Mouse (Mus musculus): ENCODE results near the gene Zdhhc6. TPM values are rescaled to one million over a fixed set of nuclear protein-coding genes. Genes with fewer than 3 reads are reported as not detected.

Gene Zdhhc6
- polyA plus RNA-seq, 1 experiment from 2014 or later = 96.2 TPM

DNA sequence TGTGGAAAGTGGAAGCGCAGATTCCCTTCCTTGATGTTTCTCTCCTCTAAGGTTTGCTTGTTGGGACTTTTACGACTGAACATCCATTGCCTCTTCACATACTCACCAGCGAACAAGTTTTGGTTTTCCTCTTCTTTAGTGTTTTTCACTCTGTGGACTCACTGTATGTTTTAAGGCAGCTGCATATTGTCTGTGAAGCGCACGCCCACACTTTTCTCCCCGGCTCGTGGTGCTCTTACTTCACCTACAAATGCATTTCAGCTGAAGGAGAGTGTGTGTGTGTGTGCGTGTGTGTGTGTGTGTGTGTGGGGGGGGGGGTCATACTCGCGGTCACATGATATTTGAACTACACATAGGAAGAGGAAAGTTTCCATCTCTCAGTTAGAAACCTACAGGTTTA lies 21.8 kb upstream of the Zdhhc6 start:
- WGBS = 73% methylated on average over 10 of the region's 10 CpGs
- Histone ChIP-seq H3K27me3 (ENCODE audit: control insufficient read depth, insufficient read depth, low read length) (no peaks in the 10 kb centered on the region), H3K36me3 (ENCODE audit: control insufficient read depth, insufficient read depth, low read length) (no peaks in the 10 kb centered on the region), H3K9me3 (ENCODE audit: control insufficient read depth, low read depth, low read length) (no peaks in the 10 kb centered on the region), H3K27ac (ENCODE audit: low read length) (no peak overlapping the region), H3K4me3 (ENCODE audit: low read depth, low read length) (no peak overlapping the region), H3K4me1 (ENCODE audit: control insufficient read depth, insufficient read depth, low read length) (0 out of 2 replicates have a peak, but pooled peaks cover 8% of the 10 kb centered on the region), H3K4me2 (replicated peaks; ENCODE audit: low read depth, low read length) (no peak overlapping the region), H3K9ac (replicated peaks; ENCODE audit: low read depth, low read length) (no peak overlapping the region)
- no peak for ATAC-seq (ENCODE audit: insufficient number of reproducible peaks, insufficient read depth, low FRiP score, low read depth)

DNA sequence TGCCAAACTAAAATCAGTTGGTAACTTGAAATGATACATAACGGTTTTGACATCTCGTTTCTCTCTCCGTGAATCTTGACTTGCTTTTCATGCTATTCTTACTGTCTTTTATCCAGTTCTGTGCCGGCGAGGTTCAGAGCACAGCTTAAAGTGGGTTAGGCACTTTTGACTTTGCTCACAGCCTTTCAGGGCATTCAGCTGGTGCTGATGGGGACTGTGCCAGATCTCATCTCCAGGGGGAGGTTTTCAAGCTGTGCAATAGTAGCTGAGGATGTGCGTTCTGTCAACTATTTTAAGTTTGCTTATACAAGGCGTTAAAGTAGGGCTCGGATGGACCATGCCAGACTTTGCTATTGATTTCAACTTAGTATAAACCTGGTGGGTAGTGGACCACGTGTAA lies 21.2 kb upstream of the Zdhhc6 start:
- H3K4me2 ChIP-seq (replicated peaks; ENCODE audit: low read depth, low read length) = no peak overlapping the region
- H3K4me3 ChIP-seq (ENCODE audit: low read depth, low read length) = no peak overlapping the region
- no peak for ATAC-seq (ENCODE audit: insufficient number of reproducible peaks, insufficient read depth, low FRiP score, low read depth)
- no peak overlapping the region for H3K9ac ChIP-seq (replicated peaks; ENCODE audit: low read depth, low read length)
- H3K36me3 ChIP-seq (ENCODE audit: control insufficient read depth, insufficient read depth, low read length) = no peaks in the 10 kb centered on the region
- 73% methylated on average over 9 of the region's 9 CpGs for WGBS
- H3K27me3 ChIP-seq (ENCODE audit: control insufficient read depth, insufficient read depth, low read length) = no peaks in the 10 kb centered on the region
- H3K4me1 ChIP-seq (ENCODE audit: control insufficient read depth, insufficient read depth, low read length) = 0 out of 2 replicates have a peak, but pooled peaks cover 4% of the 10 kb centered on the region
- no peaks in the 10 kb centered on the region for H3K9me3 ChIP-seq (ENCODE audit: control insufficient read depth, low read depth, low read length)
- H3K27ac ChIP-seq (ENCODE audit: low read length) = no peak overlapping the region

DNA sequence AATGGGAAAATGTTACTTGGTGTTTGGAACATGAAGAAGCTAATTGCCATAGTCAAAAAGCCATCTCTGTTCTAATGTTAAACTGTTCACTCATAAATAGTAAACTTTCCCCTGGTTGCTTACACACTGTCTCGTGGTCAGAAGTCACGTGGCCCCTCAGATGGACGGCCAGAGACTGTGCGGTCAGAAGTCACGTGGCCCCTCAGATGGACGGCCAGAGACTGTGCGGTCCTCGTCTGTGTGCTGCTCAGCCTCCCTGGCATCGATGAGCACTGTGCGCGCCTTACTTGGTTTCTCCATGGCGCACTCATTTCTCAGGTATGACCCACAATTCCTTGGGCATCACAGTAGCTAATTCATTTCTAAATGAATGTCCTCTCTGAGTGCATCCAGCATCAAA lies 20.6 kb upstream of the Zdhhc6 start:
- ATAC-seq (ENCODE audit: insufficient number of reproducible peaks, insufficient read depth, low FRiP score, low read depth) = no peak
- Histone ChIP-seq H3K9ac (replicated peaks; ENCODE audit: low read depth, low read length) (no peak overlapping the region), H3K36me3 (ENCODE audit: control insufficient read depth, insufficient read depth, low read length) (no peaks in the 10 kb centered on the region), H3K4me3 (ENCODE audit: low read depth, low read length) (no peak overlapping the region), H3K27me3 (ENCODE audit: control insufficient read depth, insufficient read depth, low read length) (no peaks in the 10 kb centered on the region), H3K4me2 (replicated peaks; ENCODE audit: low read depth, low read length) (no peak overlapping the region), H3K4me1 (ENCODE audit: control insufficient read depth, insufficient read depth, low read length) (0 out of 2 replicates have a peak, but pooled peaks cover 4% of the 10 kb centered on the region), H3K27ac (ENCODE audit: low read length) (no peak overlapping the region), H3K9me3 (ENCODE audit: control insufficient read depth, low read depth, low read length) (no peaks in the 10 kb centered on the region)
- WGBS = 76% methylated on average over 12 of the region's 12 CpGs

DNA sequence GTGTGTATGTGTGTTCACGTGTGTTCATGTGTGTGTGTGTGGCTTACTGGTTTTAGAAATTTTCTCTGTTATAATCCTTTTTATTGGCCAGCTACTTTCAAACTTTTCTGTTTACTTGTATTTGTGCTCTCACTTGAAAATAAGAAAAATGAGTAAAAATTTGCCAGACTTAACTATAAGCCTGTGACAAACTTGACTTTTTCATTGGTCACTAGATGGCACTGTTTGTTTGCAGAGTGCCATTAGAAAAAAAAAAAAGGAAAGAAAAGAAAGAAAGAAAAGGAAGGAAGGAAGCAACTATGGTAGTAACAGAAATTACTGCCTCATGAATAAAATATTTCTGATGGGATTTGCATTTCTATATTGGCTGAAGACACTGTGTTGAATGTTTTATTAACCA lies 20.0 kb upstream of the Zdhhc6 start:
- Histone ChIP-seq H3K9me3 (ENCODE audit: control insufficient read depth, low read depth, low read length) (no peaks in the 10 kb centered on the region), H3K27me3 (ENCODE audit: control insufficient read depth, insufficient read depth, low read length) (no peaks in the 10 kb centered on the region), H3K4me2 (replicated peaks; ENCODE audit: low read depth, low read length) (no peak overlapping the region), H3K9ac (replicated peaks; ENCODE audit: low read depth, low read length) (no peak overlapping the region), H3K36me3 (ENCODE audit: control insufficient read depth, insufficient read depth, low read length) (no peaks in the 10 kb centered on the region), H3K4me3 (ENCODE audit: low read depth, low read length) (no peak overlapping the region), H3K4me1 (ENCODE audit: control insufficient read depth, insufficient read depth, low read length) (0 out of 2 replicates have a peak, but pooled peaks cover 4% of the 10 kb centered on the region), H3K27ac (ENCODE audit: low read length) (no peak overlapping the region)
- 97% methylated on average over 1 of the region's 1 CpGs for WGBS
- no peak for ATAC-seq (ENCODE audit: insufficient number of reproducible peaks, insufficient read depth, low FRiP score, low read depth)

DNA sequence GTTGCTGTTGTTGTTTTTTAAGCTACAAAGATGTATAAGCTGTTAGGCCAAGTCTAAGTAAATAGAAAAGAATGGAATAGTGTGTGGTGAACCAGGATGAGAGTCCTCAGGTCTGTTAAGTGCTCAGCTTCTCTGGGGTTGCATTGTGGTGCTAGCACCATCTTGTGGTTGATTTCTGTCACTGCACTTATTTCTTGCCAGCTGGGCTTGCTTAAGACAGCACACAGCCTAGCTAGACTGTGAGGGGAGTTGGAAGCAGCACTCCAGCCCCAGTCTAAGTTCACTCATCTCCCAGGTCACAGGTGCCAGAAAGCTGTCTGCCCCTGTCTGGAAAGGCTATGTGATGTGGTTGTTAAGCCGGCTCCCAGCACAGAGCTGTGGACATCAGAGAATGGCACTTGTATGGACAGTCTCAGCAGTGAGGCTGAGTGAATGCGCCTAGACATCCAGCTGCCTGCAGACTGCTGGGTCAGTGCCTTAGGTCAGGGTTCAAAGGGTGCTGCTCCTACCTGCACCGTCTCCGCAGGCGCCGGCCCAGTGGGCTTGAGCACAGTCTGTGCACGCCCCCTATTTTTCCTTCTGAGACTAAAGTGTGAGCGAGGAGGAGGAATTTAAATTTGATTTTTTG lies 16.9 kb upstream of the Zdhhc6 start:
- 0 out of 2 replicates have a peak, but pooled peaks cover 4% of the 10 kb centered on the region for H3K4me1 ChIP-seq (ENCODE audit: control insufficient read depth, insufficient read depth, low read length)
- H3K27ac ChIP-seq (ENCODE audit: low read length) = no peak overlapping the region
- H3K4me3 ChIP-seq (ENCODE audit: low read depth, low read length) = no peak overlapping the region
- H3K9me3 ChIP-seq (ENCODE audit: control insufficient read depth, low read depth, low read length) = no peaks in the 10 kb centered on the region
- no peaks in the 10 kb centered on the region for H3K27me3 ChIP-seq (ENCODE audit: control insufficient read depth, insufficient read depth, low read length)
- no peak overlapping the region for H3K4me2 ChIP-seq (replicated peaks; ENCODE audit: low read depth, low read length)
- 87% methylated on average over 8 of the region's 8 CpGs for WGBS
- peaks cover 6% of the 10 kb centered on the region for H3K36me3 ChIP-seq (ENCODE audit: control insufficient read depth, insufficient read depth, low read length)
- ATAC-seq (ENCODE audit: insufficient number of reproducible peaks, insufficient read depth, low FRiP score, low read depth) = peak; percentile 72; the same call in 1 of the 2 replicates
- no peak overlapping the region for H3K9ac ChIP-seq (replicated peaks; ENCODE audit: low read depth, low read length)

DNA sequence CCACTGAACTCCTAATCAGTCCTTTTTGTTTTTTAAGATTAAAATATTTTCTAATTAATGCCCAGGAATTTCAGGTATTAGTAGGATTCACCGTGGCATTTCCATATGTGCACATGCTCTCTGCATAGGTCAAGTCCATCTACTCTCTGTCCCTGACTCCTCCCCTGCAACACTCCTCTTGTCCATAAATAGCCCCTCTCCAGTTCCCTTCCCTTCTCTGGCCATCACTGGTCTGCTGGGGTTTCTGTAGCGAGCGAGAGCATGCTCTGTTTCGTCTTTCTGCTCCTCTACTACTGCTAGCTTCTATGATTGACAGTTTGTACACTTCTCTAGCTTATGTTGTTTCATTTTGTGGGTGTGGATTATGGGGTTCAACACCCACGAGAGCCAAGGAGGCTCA lies 15.9 kb upstream of the Zdhhc6 start:
- Histone ChIP-seq H3K4me2 (replicated peaks; ENCODE audit: low read depth, low read length) (no peak overlapping the region), H3K4me1 (ENCODE audit: control insufficient read depth, insufficient read depth, low read length) (0 out of 2 replicates have a peak, but pooled peaks cover 4% of the 10 kb centered on the region), H3K4me3 (ENCODE audit: low read depth, low read length) (no peak overlapping the region), H3K36me3 (ENCODE audit: control insufficient read depth, insufficient read depth, low read length) (peaks cover 6% of the 10 kb centered on the region), H3K27me3 (ENCODE audit: control insufficient read depth, insufficient read depth, low read length) (no peaks in the 10 kb centered on the region), H3K9me3 (ENCODE audit: control insufficient read depth, low read depth, low read length) (no peaks in the 10 kb centered on the region), H3K27ac (ENCODE audit: low read length) (no peak overlapping the region), H3K9ac (replicated peaks; ENCODE audit: low read depth, low read length) (no peak overlapping the region)
- 91% methylated on average over 5 of the region's 5 CpGs for WGBS
- no peak for ATAC-seq (ENCODE audit: insufficient number of reproducible peaks, insufficient read depth, low FRiP score, low read depth)

DNA sequence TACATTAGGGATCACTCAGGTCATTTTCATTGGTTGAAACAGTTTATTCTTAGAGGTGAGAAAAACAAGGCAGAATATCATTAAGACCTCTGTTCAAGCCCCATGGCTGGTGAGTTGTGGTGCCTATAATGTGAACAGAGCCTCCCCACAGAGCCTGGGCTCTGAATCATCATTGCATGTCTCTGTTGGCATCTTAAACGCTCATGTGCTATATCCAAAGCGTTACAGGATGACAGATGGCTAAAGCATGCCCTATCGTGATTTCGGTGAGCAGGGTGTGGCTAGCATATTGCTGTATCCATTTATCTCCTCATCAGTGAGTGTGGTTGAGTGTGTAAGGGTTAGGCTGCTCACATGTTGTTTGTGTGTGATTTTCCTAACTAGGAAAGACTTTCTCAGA lies 11.7 kb upstream of the Zdhhc6 start:
- ATAC-seq (ENCODE audit: insufficient number of reproducible peaks, insufficient read depth, low FRiP score, low read depth) = no peak
- 85% methylated on average over 4 of the region's 4 CpGs for WGBS
- H3K4me3 ChIP-seq (ENCODE audit: low read depth, low read length) = no peak overlapping the region

DNA sequence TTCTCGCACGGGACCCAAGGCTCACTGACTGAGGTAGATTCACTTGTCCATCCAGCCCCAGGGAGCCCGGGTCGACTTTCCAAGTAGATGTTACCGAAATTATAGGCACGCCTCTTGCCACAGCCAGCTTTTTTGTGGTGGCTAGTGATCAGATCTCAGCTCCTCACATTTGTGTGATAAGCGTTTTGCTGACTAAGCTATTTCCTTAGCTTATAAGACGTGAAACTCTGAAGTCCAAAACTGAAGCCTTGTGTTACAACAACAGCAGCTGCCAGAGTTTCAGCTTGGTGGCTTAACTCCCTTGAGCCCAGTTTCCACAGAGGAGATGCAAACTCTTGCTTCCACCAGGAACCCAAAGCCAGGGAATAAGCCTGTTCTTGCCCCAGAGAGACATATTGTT lies 6.8 kb upstream of the Zdhhc6 start:
- no peaks in the 10 kb centered on the region for H3K9me3 ChIP-seq (ENCODE audit: control insufficient read depth, low read depth, low read length)
- no peak overlapping the region for H3K27ac ChIP-seq (ENCODE audit: low read length)
- H3K4me2 ChIP-seq (replicated peaks; ENCODE audit: low read depth, low read length) = no peak overlapping the region
- H3K27me3 ChIP-seq (ENCODE audit: control insufficient read depth, insufficient read depth, low read length) = no peaks in the 10 kb centered on the region
- WGBS = 91% methylated on average over 8 of the region's 8 CpGs
- no peaks in the 10 kb centered on the region for H3K4me1 ChIP-seq (ENCODE audit: control insufficient read depth, insufficient read depth, low read length)
- no peak for ATAC-seq (ENCODE audit: insufficient number of reproducible peaks, insufficient read depth, low FRiP score, low read depth)
- no peaks in the 10 kb centered on the region for H3K36me3 ChIP-seq (ENCODE audit: control insufficient read depth, insufficient read depth, low read length)
- no peak overlapping the region for H3K9ac ChIP-seq (replicated peaks; ENCODE audit: low read depth, low read length)
- no peak overlapping the region for H3K4me3 ChIP-seq (ENCODE audit: low read depth, low read length)

More for the DNA sequence above, 11.7 kb upstream of the Zdhhc6 start:
- Histone ChIP-seq H3K4me1 (ENCODE audit: control insufficient read depth, insufficient read depth, low read length) (no peaks in the 10 kb centered on the region), H3K27me3 (ENCODE audit: control insufficient read depth, insufficient read depth, low read length) (no peaks in the 10 kb centered on the region), H3K9ac (replicated peaks; ENCODE audit: low read depth, low read length) (no peak overlapping the region), H3K4me2 (replicated peaks; ENCODE audit: low read depth, low read length) (no peak overlapping the region), H3K27ac (ENCODE audit: low read length) (no peak overlapping the region), H3K9me3 (ENCODE audit: control insufficient read depth, low read depth, low read length) (no peaks in the 10 kb centered on the region), H3K36me3 (ENCODE audit: control insufficient read depth, insufficient read depth, low read length) (peaks cover 6% of the 10 kb centered on the region)

DNA sequence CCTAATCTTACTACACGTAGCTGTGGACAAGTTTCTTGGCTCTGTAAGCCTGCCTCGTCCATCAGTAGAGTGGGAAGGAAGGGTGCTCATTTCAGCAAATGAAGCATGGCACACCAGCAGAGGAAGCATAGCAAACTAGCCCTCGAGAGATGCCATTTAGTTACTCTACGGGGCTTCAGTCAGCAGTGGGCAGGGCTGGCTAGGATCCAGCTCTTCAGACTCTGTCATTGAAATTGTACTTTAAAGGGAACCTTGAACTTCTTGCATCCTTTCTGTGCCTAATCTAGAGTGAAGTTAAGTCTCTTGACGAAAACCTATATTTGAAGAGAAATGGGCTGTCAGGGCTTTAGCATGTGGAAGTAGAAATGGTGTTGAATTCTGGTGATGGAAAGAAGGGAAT lies 3.7 kb upstream of the Zdhhc6 start:
- Histone ChIP-seq H3K9ac (replicated peaks; ENCODE audit: low read depth, low read length) (no peak overlapping the region), H3K4me2 (replicated peaks; ENCODE audit: low read depth, low read length) (no peak overlapping the region), H3K9me3 (ENCODE audit: control insufficient read depth, low read depth, low read length) (no peaks in the 10 kb centered on the region), H3K27ac (ENCODE audit: low read length) (no peak overlapping the region), H3K4me1 (ENCODE audit: control insufficient read depth, insufficient read depth, low read length) (peaks cover 5% of the 10 kb centered on the region), H3K36me3 (ENCODE audit: control insufficient read depth, insufficient read depth, low read length) (no peaks in the 10 kb centered on the region), H3K27me3 (ENCODE audit: control insufficient read depth, insufficient read depth, low read length) (no peaks in the 10 kb centered on the region), H3K4me3 (ENCODE audit: low read depth, low read length) (no peak overlapping the region)
- WGBS = 80% methylated on average over 5 of the region's 5 CpGs
- no peak for ATAC-seq (ENCODE audit: insufficient number of reproducible peaks, insufficient read depth, low FRiP score, low read depth)
